Mouse (Mus musculus) neural tube, embryonic 15.5 days (tissue): ENCODE measurements around the gene Ppox. TPM values are rescaled to one million over a fixed set of nuclear protein-coding genes. Genes with fewer than 3 reads are reported as not detected.

Source experiments
- ATAC-seq: fragments of 200-750 bp; cut with Nextera tagmentation; 2 replicates; pipeline ENCODE4 v1.8.0; 2017; ENCODE audit warnings: mild to moderate bottlenecking, moderate TSS enrichment, moderate library complexity; ENCODE audit not compliant: low FRiP score
- H3K27ac ChIP-seq: fragments of 300-500 bp; sonication (generic); replicated peaks from 2 replicates; pipeline ENCODE4 v1.5.1; 2015; ENCODE audit warnings: mild to moderate bottlenecking, inconsistent platforms
- H3K27me3 ChIP-seq: fragments of 300-500 bp; sonication (generic); replicated peaks from 2 replicates; pipeline ENCODE4 v1.6.1; 2015; ENCODE audit warnings: inconsistent platforms
- H3K36me3 ChIP-seq: fragments of 300-500 bp; sonication (generic); 2 replicates; pipeline ENCODE4 v1.6.1; 2015; ENCODE audit warnings: inconsistent platforms
- H3K4me1 ChIP-seq: fragments of 300-500 bp; sonication (generic); 2 replicates; pipeline ENCODE4 v1.6.1; 2015; ENCODE audit warnings: inconsistent platforms
- H3K4me2 ChIP-seq: fragments of 300-500 bp; sonication (generic); 2 replicates; pipeline ENCODE4 v1.6.1; 2015; ENCODE audit warnings: inconsistent platforms, mild to moderate bottlenecking, moderate library complexity
- H3K4me3 ChIP-seq: fragments of 300-500 bp; sonication (generic); replicated peaks from 2 replicates; pipeline ENCODE4 v1.5.1; 2015; ENCODE audit warnings: mild to moderate bottlenecking, inconsistent platforms
- H3K9ac ChIP-seq: fragments of 300-500 bp; sonication (generic); replicated peaks from 2 replicates; pipeline ENCODE4 v1.6.1; 2015; ENCODE audit warnings: mild to moderate bottlenecking, inconsistent platforms
- H3K9me3 ChIP-seq: fragments of 300-500 bp; sonication (generic); replicated peaks from 2 replicates; pipeline ENCODE4 v1.6.1; 2016; ENCODE audit warnings: inconsistent platforms
- WGBS: fragments of 180-500 bp; shearing (Covaris S2); methylation state at CpG from one replicate; pipeline ENCODE4 v1.1.7; 2015; ENCODE audit warnings: mixed read lengths; 5-methylcytosine and 5-hydroxymethylcytosine counted together
- polyA plus RNA-seq: library from polyadenylated mRNA; unstranded; fragments of >200 nt; fragmentation: Nextera tagmentation; extraction: Ambion mirVana; gene quantifications from 2 replicates; pipeline ENCODE4 v1.2.1, GENCODE M21; 2015

Ppox gene
- polyA plus RNA-seq, 1 experiment from 2014 or later: 42.7 TPM

- peaks cover 43% of the 10 kb centered on the region for H3K36me3 ChIP-seq
- H3K4me3 ChIP-seq: no peak overlapping the region
These were observed 3.5 kb upstream of the Ppox start for GRCm38 (mm10) chr1:171284491-171284890.

GRCm38 (mm10) chr1:171283188-171284160, 2.5 kb upstream of the Ppox start:
- peaks cover 36% of the 10 kb centered on the region for H3K36me3 ChIP-seq
- no peaks in the 10 kb centered on the region for H3K9me3 ChIP-seq
- H3K4me3 ChIP-seq: no peak overlapping the region
- H3K27me3 ChIP-seq: no peaks in the 10 kb centered on the region
- 93% methylated on average over 18 of the region's 18 CpGs for WGBS
- no peak overlapping the region for H3K9ac ChIP-seq
- H3K27ac ChIP-seq: no peak overlapping the region
- no peak for ATAC-seq
- peaks cover 66% of the 10 kb centered on the region for H3K4me1 ChIP-seq
- no peak overlapping the region for H3K4me2 ChIP-seq

More at GRCm38 (mm10) chr1:171284491-171284890, 3.5 kb upstream of the Ppox start:
- Histone ChIP-seq H3K4me1 (peaks cover 66% of the 10 kb centered on the region), H3K9me3 (no peaks in the 10 kb centered on the region), H3K27ac (no peak overlapping the region), H3K9ac (no peak overlapping the region), H3K27me3 (no peaks in the 10 kb centered on the region), H3K4me2 (no peak overlapping the region)
- WGBS: 92% methylated on average over 15 of the region's 15 CpGs
- no peak for ATAC-seq

DNA sequence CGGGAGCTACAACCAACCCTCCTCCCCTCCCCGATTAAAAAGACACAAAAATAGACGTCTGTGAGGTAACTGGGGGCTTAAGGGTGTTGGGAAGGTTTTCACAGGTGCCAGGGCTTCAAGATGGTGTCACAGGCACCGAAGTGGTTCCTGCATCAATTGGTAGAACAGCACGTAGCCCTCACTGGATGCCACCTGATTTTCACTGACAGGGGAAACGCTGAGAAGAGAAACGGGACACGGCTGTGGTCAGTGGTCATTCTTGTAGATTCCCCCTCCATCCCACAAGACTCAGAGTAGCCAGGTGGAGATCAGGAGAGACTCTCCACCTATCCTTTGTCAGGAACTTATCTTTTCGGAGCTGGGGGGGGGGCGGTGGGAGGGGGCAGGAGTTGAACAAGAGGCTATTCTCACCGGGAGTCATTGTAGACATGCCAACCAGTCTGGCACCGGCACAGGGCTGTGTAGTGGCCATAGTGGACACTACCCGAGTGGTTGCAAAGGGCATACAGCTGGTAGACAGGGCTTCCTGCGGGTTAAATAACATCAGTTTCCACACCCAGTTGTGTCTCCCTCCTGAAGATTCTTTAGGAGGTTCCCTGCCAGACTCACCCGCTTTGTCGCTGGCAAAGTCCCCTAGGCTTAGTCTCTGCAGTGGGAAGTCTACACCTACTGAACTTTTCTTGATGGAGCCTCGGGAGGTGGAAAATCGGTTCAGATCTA, 1.3 kb upstream of the Ppox start:
- no peaks in the 10 kb centered on the region for H3K27me3 ChIP-seq
- H3K9me3 ChIP-seq: no peaks in the 10 kb centered on the region
- H3K36me3 ChIP-seq: peaks cover 49% of the 10 kb centered on the region
- H3K4me3 ChIP-seq: no peak overlapping the region
- ATAC-seq: no peak
- H3K4me1 ChIP-seq: peaks cover 60% of the 10 kb centered on the region
- peak overlapping the region; percentile 83; the same call in 1 of the 2 replicates for H3K27ac ChIP-seq
- H3K4me2 ChIP-seq: peak overlapping the region; percentile 89
- whole genome bisulfite sequencing: 82% methylated on average over 18 of the region's 18 CpGs
- no peak overlapping the region for H3K9ac ChIP-seq

DNA sequence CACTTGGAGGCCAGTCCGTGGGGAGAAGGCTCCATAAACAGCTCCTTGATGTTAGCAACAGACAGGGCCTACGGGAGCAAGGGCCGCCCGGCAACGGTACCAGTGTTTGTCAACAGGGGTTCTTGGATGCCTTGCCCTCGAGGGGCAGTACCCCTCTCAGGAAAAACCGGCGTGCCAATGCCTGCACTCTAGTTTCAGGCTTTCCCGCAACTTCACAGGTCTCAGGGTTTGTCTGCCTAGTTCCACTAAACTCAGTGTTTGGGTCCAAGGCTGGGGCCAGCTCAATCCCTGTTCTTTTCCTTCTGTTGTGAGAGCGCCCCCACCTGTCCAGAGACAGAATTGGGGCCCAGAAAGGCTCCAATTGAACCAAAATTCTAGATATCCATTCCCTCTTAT, 540 bp upstream of the Ppox start:
- Histone ChIP-seq H3K4me3 (peak overlapping the region; percentile 76), H3K27ac (peak overlapping the region; percentile 83), H3K27me3 (no peaks in the 10 kb centered on the region), H3K9me3 (no peaks in the 10 kb centered on the region), H3K4me2 (peak overlapping the region; percentile 89), H3K9ac (peak overlapping the region; percentile 46), H3K36me3 (peaks cover 56% of the 10 kb centered on the region), H3K4me1 (peaks cover 53% of the 10 kb centered on the region)
- 1% methylated on average over 10 of the region's 10 CpGs for WGBS
- ATAC-seq: peak; percentile 34

GRCm38 (mm10) chr1:171280250-171280915, 603 bp downstream of the Ppox start:
- Histone ChIP-seq H3K9me3 (no peaks in the 10 kb centered on the region), H3K27me3 (no peaks in the 10 kb centered on the region), H3K9ac (peak overlapping the region; percentile 69), H3K4me1 (peaks cover 42% of the 10 kb centered on the region), H3K27ac (peak overlapping the region; percentile 58; the same call in 1 of the 2 replicates), H3K4me2 (peak overlapping the region; percentile 89), H3K4me3 (peak overlapping the region; percentile 76), H3K36me3 (peaks cover 60% of the 10 kb centered on the region)
- ATAC-seq: peak; percentile 19; the same call in 1 of the 2 replicates
- 3% methylated on average over 25 of the region's 25 CpGs for WGBS

GRCm38 (mm10) chr1:171279721-171280120, 1.3 kb downstream of the Ppox start:
- peak overlapping the region; percentile 69 for H3K9ac ChIP-seq
- peak overlapping the region; percentile 89 for H3K4me2 ChIP-seq
- no peak for ATAC-seq
- H3K27me3 ChIP-seq: no peaks in the 10 kb centered on the region
- H3K4me1 ChIP-seq: peaks cover 35% of the 10 kb centered on the region
- peaks cover 60% of the 10 kb centered on the region for H3K36me3 ChIP-seq
- 62% methylated on average over 5 of the region's 5 CpGs for WGBS
- no peaks in the 10 kb centered on the region for H3K9me3 ChIP-seq
- peak overlapping the region; percentile 76 for H3K4me3 ChIP-seq
- H3K27ac ChIP-seq: no peak overlapping the region

- no peaks in the 10 kb centered on the region for H3K9me3 ChIP-seq
- H3K27ac ChIP-seq: no peak overlapping the region
- H3K4me3 ChIP-seq: no peak overlapping the region
- H3K36me3 ChIP-seq: peaks cover 63% of the 10 kb centered on the region
- 91% methylated on average over 14 of the region's 14 CpGs for WGBS
- H3K4me1 ChIP-seq: peaks cover 32% of the 10 kb centered on the region
- no peak for ATAC-seq
- no peak overlapping the region; the same call in 1 of the 2 replicates for H3K4me2 ChIP-seq
- H3K27me3 ChIP-seq: no peaks in the 10 kb centered on the region
- H3K9ac ChIP-seq: no peak overlapping the region
These were observed 1.8 kb downstream of the Ppox start for GRCm38 (mm10) chr1:171279012-171279705.

- no peaks in the 10 kb centered on the region for H3K9me3 ChIP-seq
- 93% methylated on average over 8 of the region's 8 CpGs for WGBS
- no peak overlapping the region for H3K9ac ChIP-seq
- peaks cover 65% of the 10 kb centered on the region for H3K36me3 ChIP-seq
- ATAC-seq: no peak
- peaks cover 28% of the 10 kb centered on the region for H3K4me1 ChIP-seq
- no peak overlapping the region for H3K4me2 ChIP-seq
- H3K4me3 ChIP-seq: no peak overlapping the region
- no peaks in the 10 kb centered on the region for H3K27me3 ChIP-seq
- H3K27ac ChIP-seq: no peak overlapping the region
These were observed 2.5 kb downstream of the Ppox start for GRCm38 (mm10) chr1:171278436-171278835.

- Histone ChIP-seq H3K4me2 (no peak overlapping the region), H3K9ac (no peak overlapping the region), H3K27ac (no peak overlapping the region), H3K4me1 (peaks cover 28% of the 10 kb centered on the region), H3K36me3 (peaks cover 66% of the 10 kb centered on the region), H3K27me3 (no peaks in the 10 kb centered on the region), H3K9me3 (no peaks in the 10 kb centered on the region), H3K4me3 (no peak overlapping the region)
- no peak for ATAC-seq
- WGBS: 87% methylated on average over 10 of the region's 10 CpGs
These were observed 3.2 kb downstream of the Ppox start for GRCm38 (mm10) chr1:171277736-171278135.

DNA sequence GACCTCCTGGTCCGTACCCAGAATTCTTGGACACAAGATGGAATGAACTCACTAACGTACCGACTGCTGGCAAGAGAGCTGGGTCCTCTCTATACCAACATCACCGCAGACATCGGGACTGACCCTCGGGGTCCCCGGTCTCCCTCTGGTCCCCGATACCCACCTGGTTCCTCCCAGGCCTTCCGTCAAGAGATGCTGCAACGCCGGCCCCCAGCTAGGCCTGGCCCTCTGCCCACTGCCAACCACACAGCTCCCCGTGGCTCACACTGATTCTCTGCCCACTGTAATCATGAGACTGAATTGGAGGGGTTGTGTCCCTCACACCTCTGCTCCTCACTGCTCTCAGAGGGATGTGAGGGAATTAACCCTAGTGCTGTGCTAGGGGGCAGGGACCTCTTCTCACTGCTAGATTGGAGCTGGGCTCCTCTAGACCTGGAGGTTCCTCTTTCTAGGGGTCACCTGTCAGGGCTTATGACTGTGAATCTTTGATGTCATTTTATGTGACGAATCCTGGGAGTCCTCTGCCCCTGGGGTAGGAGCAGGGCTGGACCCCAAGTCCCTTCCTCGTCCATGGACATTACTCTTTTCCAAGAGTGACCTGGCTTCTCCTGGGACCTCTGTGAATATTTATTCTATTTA, 4.8 kb downstream of the Ppox start:
- 90% methylated on average over 14 of the region's 14 CpGs for WGBS
- Histone ChIP-seq H3K4me1 (peaks cover 29% of the 10 kb centered on the region), H3K36me3 (peaks cover 69% of the 10 kb centered on the region), H3K4me2 (no peak overlapping the region), H3K4me3 (no peak overlapping the region), H3K27me3 (no peaks in the 10 kb centered on the region), H3K9me3 (no peaks in the 10 kb centered on the region), H3K27ac (no peak overlapping the region; the same call in 1 of the 2 replicates), H3K9ac (no peak overlapping the region)
- ATAC-seq: no peak
